Mouse (Mus musculus): Measurements from ENCODE around the gene Slc22a8.

- TF ChIP-seq JUND (conservative IDR thresholded peaks at IDR 0.05; ENCODE audit: low read depth, low read length) = no peak
- no peak for TF ChIP-seq CHD2 (IDR thresholded peaks at IDR 0.05; ENCODE audit: low read length)
- TF ChIP-seq POLR2A (IDR thresholded peaks at IDR 0.05; ENCODE audit: low read depth, low read length) = no peak
Observed at GRCm38 (mm10) chr19:8602914-8603313, 11.9 kb downstream of the Slc22a8 start.

Data from CH12.LX (cell line).